Mouse (Mus musculus): ENCODE data around the gene Cacnb3. TPM values are rescaled to one million over a fixed set of nuclear protein-coding genes. Genes with fewer than 3 reads are reported as not detected.

Cacnb3 gene
- total RNA-seq, 1 experiment from 2014 or later = not detected

DNA sequence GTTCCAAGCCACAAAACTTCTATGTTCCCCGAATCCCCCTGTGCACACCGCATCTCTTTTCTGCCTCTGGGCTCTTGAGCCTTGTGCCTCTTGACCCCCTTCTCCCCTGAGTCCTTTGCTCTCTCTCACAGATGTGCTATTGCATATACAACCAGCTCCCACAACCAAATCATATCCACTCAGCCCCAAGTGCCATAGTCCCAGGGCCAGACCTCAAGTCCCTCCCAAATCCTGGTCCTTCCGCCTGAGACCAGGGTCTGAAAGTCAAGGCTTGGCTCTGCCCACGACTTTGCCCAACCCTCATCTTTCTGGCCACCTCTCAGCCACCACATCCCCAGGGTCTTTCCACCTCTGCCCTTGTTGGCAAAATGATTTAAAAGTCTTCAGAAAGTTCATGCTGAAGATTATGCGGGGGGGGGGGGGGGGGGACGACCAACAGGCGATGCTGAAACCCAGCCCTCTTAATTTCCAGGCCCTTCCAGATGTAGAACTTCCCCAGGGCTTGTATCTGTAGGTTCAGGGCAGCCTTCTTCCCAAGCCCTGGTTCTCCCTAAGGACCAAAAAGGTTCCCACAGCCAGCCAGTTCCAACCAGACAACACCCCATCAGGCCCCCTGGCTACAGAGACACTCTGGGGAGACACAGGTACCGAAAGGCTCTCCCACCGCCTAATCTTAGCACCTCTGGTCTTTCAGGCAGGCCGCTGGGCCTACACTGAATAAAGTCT lies 22.4 kb upstream of the Cacnb3 start:
- no peak for ATAC-seq (ENCODE audit: extremely low read depth, insufficient number of reproducible peaks, low FRiP score, poor library complexity, severe bottlenecking)

DNA sequence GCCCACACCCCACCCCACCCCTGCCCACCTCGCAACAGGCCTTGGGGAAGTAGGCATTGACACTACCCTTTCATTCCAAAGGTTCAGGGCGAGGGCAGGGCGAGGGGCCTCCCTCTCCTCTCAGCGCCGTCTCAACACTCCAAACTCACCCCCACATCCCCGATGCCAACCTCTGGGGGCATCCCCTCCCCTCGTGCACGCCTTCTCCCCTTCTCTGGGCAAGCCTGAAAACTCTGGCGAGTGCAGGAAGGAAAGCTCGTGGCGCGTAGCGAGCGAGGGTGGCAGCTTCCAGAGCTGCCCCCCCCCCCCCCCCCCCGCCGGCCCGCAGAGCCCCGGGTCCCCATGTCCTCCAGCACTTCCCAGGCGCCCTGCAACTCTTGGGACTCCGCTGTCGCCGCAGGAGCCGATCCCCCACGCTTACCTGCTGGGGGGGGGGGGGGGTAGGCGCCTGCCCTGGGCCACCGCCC lies 21.8 kb upstream of the Cacnb3 start:
- ATAC-seq (ENCODE audit: extremely low read depth, insufficient number of reproducible peaks, low FRiP score, poor library complexity, severe bottlenecking) = no peak

DNA sequence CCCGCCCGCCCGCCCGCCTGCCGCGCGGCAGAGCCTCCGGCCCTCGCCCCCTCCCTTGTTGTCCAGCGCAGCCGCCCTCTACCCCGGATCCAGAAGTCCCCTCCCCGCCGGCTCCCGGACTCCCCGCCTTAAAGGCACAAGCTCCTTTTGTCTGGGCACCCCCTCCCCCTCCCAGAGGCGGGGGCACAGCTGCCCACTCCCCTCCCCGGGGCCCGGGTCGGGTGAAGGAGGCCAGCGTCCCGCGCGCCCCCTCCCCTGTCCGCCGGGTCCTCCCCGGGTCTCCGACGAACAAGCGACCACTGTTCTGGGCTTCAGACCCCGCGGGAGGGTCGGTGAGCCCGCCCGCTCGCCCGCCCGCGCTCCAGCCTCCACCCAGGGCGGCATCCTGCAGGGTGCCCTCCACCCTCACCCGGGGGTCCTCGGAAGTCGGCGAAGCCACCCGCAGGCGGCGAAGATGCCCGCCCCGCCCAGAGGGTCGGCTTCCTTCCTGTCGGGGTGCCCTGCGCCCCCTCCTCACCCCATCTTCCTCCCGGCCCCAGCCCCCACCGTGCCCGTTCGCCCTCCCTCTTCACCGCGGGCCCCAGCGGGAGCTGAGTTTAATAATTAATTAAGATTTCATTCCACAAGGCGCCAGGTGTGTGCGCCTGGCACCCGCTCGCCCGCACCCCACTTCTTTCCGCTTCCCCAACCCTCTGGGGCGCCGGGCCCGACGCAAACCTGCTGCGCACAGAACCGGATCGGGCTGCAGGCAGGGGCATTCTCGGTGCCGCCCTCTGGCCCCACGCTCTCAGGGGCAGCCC lies 21.1 kb upstream of the Cacnb3 start, which contains the start of gene Adcy6:
Gene Adcy6, minus strand, starts transcription at position 746 of the 800 bp plus-strand sequence.
- ATAC-seq (ENCODE audit: extremely low read depth, insufficient number of reproducible peaks, low FRiP score, poor library complexity, severe bottlenecking) = no peak

DNA sequence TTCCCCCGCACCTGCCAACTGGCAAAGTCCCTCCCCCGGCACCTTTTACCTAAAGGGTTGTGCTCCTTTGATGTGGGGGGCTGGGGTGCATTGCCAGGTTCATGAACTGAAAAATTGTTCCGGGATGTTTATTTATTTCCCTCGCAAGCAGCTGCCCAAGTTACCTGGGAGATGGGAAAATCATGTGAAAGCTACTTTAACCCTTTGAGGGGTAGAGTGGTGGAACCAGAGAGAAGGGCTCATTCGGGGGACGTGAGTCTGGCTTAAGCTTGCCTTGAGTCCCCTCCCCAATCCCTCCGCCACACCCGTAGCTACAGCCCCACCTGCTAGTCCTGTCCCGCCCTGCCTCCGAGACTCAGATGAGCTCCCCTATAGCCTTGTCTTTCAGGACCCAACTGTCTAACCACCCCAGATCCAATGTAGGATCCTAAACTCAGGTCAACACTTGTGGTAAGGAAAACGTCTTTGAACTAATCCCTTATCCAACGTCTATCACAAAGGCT lies 20.5 kb upstream of the Cacnb3 start:
- ATAC-seq (ENCODE audit: extremely low read depth, insufficient number of reproducible peaks, low FRiP score, poor library complexity, severe bottlenecking) = no peak

DNA sequence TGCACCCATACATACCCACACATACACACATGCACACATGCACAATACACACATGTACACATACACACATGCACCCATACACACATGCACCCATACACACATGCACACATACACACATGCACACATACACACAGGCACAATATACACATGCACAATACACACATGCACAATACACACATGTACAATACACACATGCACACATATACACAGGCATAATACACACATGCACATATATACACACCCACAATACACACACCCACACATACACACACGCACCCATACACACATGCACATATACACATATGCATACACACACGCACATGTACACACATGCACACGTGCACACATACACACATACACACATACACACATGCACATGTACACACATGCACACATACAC lies 18.4 kb upstream of the Cacnb3 start:
- no peak for ATAC-seq (ENCODE audit: extremely low read depth, insufficient number of reproducible peaks, low FRiP score, poor library complexity, severe bottlenecking)

DNA sequence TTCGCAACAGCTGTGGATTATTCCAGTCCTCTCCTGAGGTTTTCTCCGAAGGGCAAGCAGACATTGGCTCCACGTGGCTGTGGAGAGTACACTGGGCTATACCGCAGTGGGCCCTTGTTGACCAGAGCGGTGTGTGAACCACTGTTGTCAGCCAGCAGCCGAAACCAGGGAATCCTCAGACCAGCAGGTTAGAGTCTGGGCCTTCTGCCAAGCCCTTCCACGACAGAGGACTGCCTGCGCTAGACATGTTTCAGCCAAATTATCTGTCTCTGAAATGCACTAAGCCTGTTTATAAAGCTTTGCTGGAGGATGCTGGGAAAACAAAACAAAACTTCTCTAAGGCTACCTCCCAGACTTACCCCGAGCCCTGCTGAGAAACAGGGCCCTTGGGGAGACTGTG lies 16.1 kb upstream of the Cacnb3 start:
- no peak for ATAC-seq (ENCODE audit: extremely low read depth, insufficient number of reproducible peaks, low FRiP score, poor library complexity, severe bottlenecking)

DNA sequence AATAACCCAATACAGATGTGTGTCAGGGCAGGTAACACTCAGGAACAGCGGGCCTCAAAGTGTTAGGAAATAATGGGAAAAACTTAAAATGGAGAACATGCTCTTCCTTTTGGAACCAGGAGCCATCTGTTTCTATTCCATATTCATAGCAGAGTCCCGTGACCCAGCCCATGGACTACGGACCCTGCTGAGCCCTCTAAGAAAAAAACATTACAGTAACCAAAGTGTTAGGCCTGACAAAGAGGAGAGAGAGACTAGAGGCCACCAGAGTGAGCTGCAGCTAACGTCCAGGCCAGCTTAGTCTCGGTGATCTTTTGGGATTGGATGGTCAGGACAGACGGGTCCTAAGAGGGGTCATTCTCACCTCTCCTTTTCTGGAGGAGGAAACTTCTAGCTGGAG lies 15.7 kb upstream of the Cacnb3 start:
- ATAC-seq (ENCODE audit: extremely low read depth, insufficient number of reproducible peaks, low FRiP score, poor library complexity, severe bottlenecking) = no peak

DNA sequence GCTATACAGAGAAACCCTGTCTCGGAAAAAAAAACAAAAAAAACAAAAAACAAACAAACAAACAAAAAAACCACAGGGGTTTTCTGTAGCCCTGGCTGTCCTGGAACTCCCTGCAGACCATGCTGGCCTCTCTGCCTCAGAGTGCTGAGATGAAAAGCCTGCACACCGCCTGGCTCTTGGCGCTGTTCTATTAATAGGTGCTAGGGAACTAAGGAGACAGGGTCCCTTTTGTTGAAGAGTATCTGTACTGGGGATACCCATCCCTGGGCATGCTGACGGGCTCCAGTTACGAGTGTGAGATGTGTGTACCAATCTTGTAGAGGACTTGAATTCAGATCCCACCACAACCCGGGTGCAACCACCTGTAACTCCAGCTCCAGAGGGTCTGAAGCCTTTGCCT lies 14.9 kb upstream of the Cacnb3 start:
- no peak for ATAC-seq (ENCODE audit: extremely low read depth, insufficient number of reproducible peaks, low FRiP score, poor library complexity, severe bottlenecking)

DNA sequence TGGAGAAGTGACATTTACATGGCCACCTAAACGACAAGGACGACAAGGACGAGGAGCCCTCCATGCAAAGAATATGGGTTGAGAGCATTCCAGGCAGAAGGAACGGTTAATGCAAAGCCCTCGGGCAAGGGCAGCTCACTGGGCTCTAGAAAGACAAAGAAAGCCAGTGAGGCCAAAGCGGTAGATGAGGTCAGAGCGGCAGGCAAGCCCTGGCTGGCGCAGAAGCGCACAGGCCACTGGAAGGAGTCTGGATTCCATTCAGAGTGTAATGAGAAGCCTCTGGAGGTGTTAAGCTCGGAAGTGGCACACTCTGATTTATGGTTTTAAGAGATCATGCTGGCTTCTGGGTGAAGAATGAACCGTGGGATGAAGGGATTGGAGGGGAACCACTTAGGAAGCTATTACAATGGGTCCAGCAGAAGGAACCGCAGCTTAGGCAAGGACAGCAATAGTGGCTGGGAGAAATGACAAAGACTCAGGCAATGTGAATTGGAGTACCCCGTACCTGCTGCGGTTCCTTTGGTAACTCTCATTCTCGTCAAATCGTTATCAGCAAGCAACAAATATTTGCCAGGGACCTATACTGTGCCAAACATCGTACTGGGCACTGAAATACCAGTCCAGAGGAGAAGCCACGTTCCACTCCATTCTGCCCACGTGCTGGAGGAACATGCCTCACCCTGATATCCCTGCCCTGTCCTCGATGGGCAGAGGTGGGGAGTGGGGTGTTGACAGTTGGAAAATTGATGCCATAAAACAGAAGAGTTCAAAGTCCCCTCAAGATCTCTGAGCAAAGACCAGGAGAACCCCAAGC lies 14.1 kb upstream of the Cacnb3 start:
- no peak for ATAC-seq (ENCODE audit: extremely low read depth, insufficient number of reproducible peaks, low FRiP score, poor library complexity, severe bottlenecking)

DNA sequence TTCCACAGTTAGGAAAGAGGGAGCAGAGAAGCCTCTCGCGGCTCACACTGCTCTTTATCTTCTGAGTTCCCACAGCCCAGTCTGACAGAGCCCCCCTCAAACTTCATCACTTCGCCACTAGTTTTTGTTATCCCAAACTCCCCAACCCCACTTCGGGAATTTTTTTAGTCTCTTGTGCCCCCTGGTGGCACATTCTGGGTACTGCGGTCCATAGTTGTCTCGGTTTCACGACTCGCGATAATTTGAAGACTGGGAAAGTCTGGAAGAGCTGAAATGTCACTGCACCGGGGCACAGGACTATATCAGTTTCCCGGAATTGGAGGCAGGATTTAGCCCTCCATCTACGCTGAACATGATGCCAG lies 13.5 kb upstream of the Cacnb3 start:
- ATAC-seq (ENCODE audit: extremely low read depth, insufficient number of reproducible peaks, low FRiP score, poor library complexity, severe bottlenecking) = peak; percentile 26; the same call in 1 of the 2 replicates

DNA sequence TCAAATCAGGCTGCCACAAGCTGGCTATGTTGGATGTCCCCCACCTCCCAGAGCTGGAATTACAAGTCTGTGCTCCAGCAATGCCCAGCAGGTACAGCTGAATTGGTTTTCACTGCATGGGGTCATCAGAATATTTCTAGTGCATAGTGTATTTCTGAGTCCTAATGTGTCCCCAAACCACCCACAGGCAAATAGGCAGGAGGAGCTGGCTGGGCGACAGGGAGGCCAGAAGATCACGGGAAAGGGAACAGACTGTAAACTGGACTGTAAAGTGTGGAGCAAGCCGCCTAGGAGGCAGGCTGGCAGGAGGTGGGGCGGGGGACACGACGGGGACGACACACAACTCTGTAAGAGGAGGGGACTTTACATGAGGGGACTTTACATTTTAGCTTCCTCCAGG lies 8.4 kb upstream of the Cacnb3 start:
- no peak for ATAC-seq (ENCODE audit: extremely low read depth, insufficient number of reproducible peaks, low FRiP score, poor library complexity, severe bottlenecking)

DNA sequence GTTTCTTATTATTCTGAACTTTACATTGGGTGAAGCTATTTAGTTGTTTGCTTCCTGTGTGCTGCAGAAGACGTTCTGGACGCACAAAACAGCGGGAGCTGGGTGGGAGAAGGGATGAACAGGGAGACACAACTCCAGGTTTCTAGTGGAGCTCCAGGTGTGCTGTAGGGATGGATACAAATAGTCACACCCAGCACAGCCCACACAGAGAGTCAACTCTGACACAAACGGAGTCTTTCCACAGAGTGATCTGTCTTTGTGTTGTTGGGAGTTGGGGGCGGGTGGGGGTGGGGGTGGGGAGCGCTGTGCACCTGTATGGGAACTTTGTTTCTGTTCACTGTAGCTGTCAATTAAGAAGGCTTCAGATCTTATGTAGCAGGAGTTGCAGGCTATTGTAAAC lies 7.9 kb upstream of the Cacnb3 start:
- ATAC-seq (ENCODE audit: extremely low read depth, insufficient number of reproducible peaks, low FRiP score, poor library complexity, severe bottlenecking) = no peak

DNA sequence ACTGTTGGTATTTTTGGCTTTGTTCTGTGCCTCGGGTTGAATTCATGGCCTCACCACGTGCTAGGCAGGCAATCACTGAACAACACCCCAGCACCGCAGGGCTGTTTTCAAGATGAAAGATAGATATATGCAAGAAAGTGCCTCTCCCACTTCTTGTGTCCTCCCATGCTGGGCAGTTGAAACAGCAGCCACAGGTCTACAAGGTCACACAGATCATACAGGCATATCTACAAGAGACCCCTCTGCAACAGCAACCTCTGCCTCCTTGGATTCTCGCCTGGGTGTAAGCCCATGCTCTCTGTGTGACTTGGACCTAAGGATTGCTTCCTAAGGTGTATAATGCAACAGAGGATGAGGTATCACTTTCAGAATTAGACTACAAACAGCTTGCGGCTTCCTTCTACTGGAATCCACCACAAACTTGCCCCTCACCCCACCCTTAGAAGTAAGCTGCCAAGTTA lies 7.2 kb upstream of the Cacnb3 start:
- ATAC-seq (ENCODE audit: extremely low read depth, insufficient number of reproducible peaks, low FRiP score, poor library complexity, severe bottlenecking) = no peak

DNA sequence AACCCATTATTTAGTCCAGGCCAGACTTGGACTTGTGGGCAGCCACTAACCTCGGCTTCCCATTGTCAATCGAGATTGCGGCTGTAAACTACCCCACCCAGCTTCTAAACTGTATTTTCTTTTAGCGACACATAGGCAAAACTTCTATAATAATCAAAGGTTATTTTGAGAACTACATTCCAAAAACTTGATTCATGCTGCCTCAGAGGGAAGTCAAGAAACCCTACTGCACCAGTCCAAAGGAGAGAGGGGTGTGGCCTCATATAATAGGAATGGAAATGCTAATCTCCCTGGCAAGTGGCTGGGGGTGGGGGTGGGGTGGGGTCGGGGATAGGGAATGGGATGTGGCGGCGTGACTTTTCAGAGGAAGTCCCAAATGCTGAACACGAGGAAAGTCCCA lies 4.6 kb upstream of the Cacnb3 start:
- ATAC-seq (ENCODE audit: extremely low read depth, insufficient number of reproducible peaks, low FRiP score, poor library complexity, severe bottlenecking) = no peak

DNA sequence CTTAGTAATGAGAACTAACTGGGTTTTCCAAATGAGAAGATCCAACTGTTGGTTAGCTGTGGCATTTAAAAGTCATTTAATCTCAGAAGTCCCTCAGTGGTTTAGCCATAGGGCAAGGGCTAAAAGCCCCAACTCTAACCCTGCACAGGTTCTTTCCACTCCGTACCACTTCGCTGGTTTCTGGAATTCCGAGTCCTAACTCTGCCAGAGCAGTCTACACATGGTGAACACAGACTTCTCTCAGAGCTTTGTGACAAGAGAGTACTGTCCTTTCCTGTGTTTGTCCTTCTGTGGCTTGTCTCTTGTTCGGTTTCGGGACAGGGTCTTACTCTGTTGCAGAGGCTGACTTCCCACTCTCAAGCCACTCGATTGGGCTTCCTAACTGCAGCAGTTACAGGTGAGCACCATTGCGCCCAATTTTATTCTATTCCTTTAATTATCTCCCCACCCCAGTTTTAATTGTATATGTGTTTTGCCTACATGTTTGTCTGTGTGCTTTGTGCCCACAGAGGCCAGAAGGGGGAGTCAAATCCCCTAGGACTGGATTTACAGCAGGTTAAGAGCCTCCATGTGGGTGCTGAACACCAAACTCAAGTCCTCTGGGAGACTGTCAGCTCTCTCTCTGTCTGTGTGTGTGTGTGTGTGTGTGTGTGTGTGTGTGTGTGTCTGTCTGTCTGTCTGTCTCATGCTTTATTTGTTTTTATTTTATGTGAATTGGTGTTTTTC lies 4.0 kb upstream of the Cacnb3 start:
- ATAC-seq (ENCODE audit: extremely low read depth, insufficient number of reproducible peaks, low FRiP score, poor library complexity, severe bottlenecking) = no peak

DNA sequence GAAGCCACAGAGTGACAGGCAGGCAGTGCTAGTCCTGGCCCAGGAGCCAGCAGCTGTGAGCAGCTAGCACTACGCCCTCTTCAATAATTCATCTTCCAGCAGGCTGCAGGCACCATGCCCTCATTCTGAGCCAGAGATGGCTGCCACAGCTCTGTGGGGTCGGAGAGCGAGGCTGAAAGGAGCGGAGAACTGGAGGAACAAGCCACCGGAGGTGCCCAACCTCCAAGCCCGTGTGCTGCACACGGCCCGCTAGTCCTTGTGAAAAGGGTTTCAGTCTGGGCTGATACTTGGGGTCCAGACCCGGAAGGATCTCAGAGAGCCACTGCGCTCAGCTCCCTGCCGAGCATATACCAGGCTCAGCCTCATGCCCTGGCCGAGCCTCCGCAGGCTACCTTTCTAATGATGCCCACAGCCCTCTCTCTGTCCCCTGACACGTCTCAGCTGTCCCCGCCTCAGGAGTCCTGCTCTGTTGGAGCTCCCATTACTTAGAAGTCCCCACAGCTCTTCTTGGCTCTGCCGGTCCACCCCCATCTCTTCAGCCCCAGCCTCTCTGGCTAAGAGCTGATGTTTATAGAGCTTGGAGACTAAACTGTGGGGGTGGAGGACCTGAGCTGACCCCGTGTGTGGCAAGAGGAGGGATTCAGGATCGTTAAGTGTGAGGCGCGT lies 1.9 kb upstream of the Cacnb3 start:
- no peak for ATAC-seq (ENCODE audit: extremely low read depth, insufficient number of reproducible peaks, low FRiP score, poor library complexity, severe bottlenecking)

DNA sequence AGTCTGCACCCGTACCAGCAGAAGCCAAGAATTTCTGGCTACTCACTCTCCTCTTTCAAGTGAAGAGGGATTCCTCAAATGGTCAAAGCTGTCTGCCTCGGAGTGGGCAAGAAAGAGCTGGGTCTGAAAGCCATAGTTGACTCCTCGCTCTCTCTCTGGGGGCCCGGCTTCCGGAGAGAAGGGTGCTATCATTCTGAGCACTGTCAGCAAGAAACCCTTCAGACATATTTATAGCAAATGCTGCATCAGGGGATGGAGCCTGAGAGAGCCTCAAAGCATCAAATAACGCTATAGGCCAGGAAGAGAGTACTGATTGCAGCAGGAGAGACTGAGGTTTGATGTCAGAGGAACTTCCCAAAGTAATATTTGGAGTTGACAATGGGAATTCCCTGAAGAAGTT lies 1.2 kb upstream of the Cacnb3 start:
- ATAC-seq (ENCODE audit: extremely low read depth, insufficient number of reproducible peaks, low FRiP score, poor library complexity, severe bottlenecking) = no peak

DNA sequence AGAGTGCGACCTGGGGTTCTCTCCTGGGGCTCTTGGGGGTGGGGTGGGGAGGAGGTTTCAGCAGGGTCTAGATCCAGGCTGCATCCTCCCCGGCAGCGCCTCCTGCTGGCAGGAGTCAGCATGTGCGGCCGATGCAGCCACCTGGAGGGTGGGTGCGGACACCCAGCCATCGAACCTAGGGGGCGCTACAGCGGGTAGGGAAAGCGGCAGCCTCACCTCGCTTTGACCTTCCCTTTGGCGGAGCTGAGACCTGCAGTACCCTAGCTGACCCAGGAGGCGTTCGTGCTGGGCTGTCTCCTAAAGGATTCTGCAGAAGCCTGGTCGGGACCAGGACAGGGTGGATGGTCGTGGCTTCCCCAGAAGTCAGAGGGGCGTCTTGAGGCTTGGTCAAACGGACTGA lies 853 bp downstream of the Cacnb3 start:
- 0 out of 2 replicates have a peak, but pooled peaks have one; percentile 33 for ATAC-seq (ENCODE audit: extremely low read depth, insufficient number of reproducible peaks, low FRiP score, poor library complexity, severe bottlenecking)
